Mouse (Mus musculus) CD4-positive, CD25-positive, alpha-beta regulatory T cell, adult 9 weeks (primary cell): Measurements from ENCODE around the gene Thrb. TPM values are rescaled to one million over a fixed set of nuclear protein-coding genes. Genes with fewer than 3 reads are reported as not detected.

Source experiments
- polyA plus RNA-seq: library from polyadenylated mRNA; unstranded; fragments of 100-300 nt; shearing (Covaris generic); gene quantifications from one replicate; pipeline ENCODE4 v1.2.1, GENCODE M21; 2017

The Thrb gene
- 1.9 TPM for polyA plus RNA-seq

GRCm38 (mm10) chr14:17659686-17660328 is at the start of gene Thrb:
Gene Thrb, plus strand, starts transcription at chr14:17660261.

